Mouse (Mus musculus) adrenal gland, adult (tissue): ENCODE measurements around the gene Sult6b1.

Experiments used
- DNase-seq, 2 experiments: peaks; one replicate each; pipeline ENCODE4 v3.0.0; 2022 to 2023; ENCODE audit warnings: low spot score in 1 of 2; ENCODE audit not compliant: inconsistent age in 2 of 2

The Sult6b1 gene

GRCm38 (mm10) chr17:78906892-78907291 lies at the start of gene Sult6b1:
TSS of gene Sult6b1 (minus strand) at chr17:78906992.
- no peak for DNase-seq

GRCm38 (mm10) chr17:78953240-78953639 lies 46.4 kb upstream of the Sult6b1 start:
- no peak for DNase-seq

GRCm38 (mm10) chr17:78952070-78952469 lies 45.3 kb upstream of the Sult6b1 start:
- no peak for DNase-seq

GRCm38 (mm10) chr17:78951225-78951624 lies 44.4 kb upstream of the Sult6b1 start:
- DNase-seq, result no peak

- DNase-seq, result no peak
These were observed 35.8 kb upstream of the Sult6b1 start for GRCm38 (mm10) chr17:78942579-78942978.

GRCm38 (mm10) chr17:78938927-78939326 lies 32.1 kb upstream of the Sult6b1 start:
- DNase-seq, result no peak

- no peak for DNase-seq
These were observed 30.5 kb upstream of the Sult6b1 start for GRCm38 (mm10) chr17:78937229-78937853.

- peak; percentile 97 to 99 for DNase-seq
These were observed 29.9 kb upstream of the Sult6b1 start, which contains the start of the genes Cebpz and Ndufaf7 for GRCm38 (mm10) chr17:78936466-78937228. TSS of gene Cebpz (minus strand) at chr17:78937066. TSS of gene Ndufaf7 (plus strand) at chr17:78937136.

- DNase-seq, result no peak
These were observed 29.1 kb upstream of the Sult6b1 start for GRCm38 (mm10) chr17:78935857-78936256.

- DNase-seq, result no peak
These were observed 10.9 kb upstream of the Sult6b1 start for GRCm38 (mm10) chr17:78917696-78918095.

GRCm38 (mm10) chr17:78916899-78917298 lies 10.1 kb upstream of the Sult6b1 start:
- DNase-seq, result no peak

GRCm38 (mm10) chr17:78916369-78916813 lies 9.6 kb upstream of the Sult6b1 start, which contains the start of gene Cebpzos:
TSS of gene Cebpzos (plus strand) at chr17:78916500.
- DNase-seq, result peak; percentile 89 to 95

GRCm38 (mm10) chr17:78915772-78916171 lies 9.0 kb upstream of the Sult6b1 start:
- no peak for DNase-seq

- no peak for DNase-seq
These were observed 7.1 kb upstream of the Sult6b1 start for GRCm38 (mm10) chr17:78913921-78914320.

- no peak for DNase-seq
These were observed 6.1 kb upstream of the Sult6b1 start for GRCm38 (mm10) chr17:78912861-78913281.

- no peak for DNase-seq
These were observed 2.6 kb upstream of the Sult6b1 start for GRCm38 (mm10) chr17:78909374-78909773.

GRCm38 (mm10) chr17:78903158-78903557 lies 3.6 kb downstream of the Sult6b1 start:
- no peak for DNase-seq

GRCm38 (mm10) chr17:78895394-78895793 lies 11.4 kb downstream of the Sult6b1 start:
- peak; percentile 18 to 70 for DNase-seq

GRCm38 (mm10) chr17:78894991-78895390 lies 11.8 kb downstream of the Sult6b1 start:
- DNase-seq, result no peak

GRCm38 (mm10) chr17:78891020-78891419 lies 15.8 kb downstream of the Sult6b1 start:
- no peak for DNase-seq

GRCm38 (mm10) chr17:78889184-78889583 lies 17.6 kb downstream of the Sult6b1 start:
- DNase-seq, result no peak

- DNase-seq, result peak; percentile 27 to 67
These were observed 18.2 kb downstream of the Sult6b1 start for GRCm38 (mm10) chr17:78888554-78888953.
